Mouse (Mus musculus) right cerebral cortex, postnatal 25 days (tissue): Measurements from ENCODE around the gene Srebf1.

Source experiments
- DNase-seq: peaks from one replicate; pipeline ENCODE4 v3.0.0; 2022

Gene Srebf1

GRCm38 (mm10) chr11:60202710-60203638 lies 19.4 kb downstream of the Srebf1 start:
- DNase-seq, result no peak

DNA sequence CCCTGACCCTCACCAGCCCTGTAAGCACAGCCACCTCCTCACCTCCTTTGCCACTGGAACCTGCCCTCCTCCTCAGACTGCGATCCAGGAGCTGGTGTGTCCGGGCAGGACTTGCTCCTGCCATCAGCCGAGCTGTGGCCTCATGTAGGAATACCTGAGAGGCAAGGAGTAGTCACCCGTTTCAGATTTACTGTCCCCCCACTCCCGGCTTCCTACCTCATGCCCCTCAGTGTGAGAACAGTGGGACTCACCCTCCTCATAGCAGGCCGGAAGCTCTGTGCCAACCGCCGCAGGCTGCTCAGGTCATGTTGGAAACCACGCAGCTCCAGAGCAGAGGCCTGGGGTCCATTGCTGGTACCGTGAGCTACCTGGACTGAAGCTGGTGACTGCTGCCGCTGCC lies 22.0 kb downstream of the Srebf1 start:
- DNase-seq, result no peak

- peak; percentile 88 for DNase-seq
Measured at GRCm38 (mm10) chr11:60199702-60200184, 22.6 kb downstream of the Srebf1 start.

- no peak for DNase-seq
Measured at GRCm38 (mm10) chr11:60198651-60199050, 23.7 kb downstream of the Srebf1 start.

DNA sequence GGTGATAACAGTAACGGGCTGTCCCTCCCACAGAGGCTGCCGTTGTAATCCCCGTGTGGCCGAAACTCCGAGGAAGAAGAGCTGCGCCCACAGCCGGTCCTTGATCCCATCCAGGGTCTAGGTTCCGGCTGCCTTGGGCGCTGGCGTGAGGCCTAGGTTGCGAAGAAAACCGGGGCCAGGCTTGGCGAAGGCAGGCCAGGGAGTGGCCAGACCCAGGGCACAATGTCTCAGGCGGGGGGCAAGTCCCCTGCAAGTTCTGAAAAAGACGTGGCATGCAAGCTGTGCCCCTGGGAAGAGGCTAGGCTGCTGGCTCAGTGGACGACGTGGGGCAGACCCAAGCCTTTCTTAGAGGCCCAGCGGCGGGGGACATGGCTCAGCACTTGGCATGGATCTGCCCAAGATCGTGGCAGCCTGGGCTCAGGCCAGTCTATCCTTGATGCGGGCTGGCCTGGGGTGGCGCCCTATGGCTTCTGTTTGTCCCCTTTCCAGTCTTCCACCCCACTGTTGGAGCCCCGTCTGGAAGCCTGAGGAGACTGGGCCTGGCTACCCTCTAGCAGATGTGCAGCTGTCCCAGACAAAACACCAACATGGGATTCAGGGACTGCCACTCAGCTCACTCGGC lies 24.3 kb downstream of the Srebf1 start:
- DNase-seq, result no peak

DNA sequence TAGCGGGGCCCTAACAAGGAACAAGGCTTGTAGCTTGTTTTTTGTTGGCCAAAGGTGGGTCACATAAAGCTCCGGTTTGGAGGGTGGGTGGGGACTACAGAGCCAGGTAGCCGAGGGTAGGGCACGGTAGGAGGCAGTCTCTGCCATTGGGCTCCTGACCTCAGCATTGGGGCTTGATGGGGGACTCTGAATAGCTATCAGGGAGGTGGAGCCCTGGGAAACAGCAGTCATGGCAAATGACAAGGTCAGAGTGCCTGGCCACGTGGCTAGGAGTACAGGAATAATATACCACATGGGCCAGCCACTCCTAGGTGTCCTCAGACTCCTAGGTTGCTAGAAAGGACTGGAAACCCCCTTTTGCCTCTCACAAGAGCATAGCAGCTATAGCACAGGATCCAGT lies 26.0 kb downstream of the Srebf1 start:
- no peak for DNase-seq

DNA sequence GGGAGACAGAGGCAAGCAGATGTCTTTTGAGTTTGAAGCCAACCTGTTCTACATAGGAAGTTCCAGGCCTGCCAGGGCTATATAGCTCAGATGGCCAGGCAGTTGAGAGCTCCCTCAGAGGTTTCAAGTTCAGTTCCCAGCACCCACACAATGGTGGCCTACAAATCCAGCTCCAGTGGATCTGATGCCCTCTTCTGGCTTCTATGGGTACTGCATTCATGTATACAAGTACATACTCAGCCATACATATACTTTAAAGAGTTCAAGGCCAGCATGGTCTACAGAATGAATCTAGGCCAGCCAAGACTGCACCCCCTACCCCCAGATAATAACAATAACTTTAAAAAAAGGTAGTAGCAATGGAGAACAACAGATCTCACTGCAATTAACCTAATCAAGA lies 27.3 kb downstream of the Srebf1 start:
- DNase-seq, result no peak

- DNase-seq, result no peak
Measured at GRCm38 (mm10) chr11:60193556-60193955, 28.8 kb downstream of the Srebf1 start.

- no peak for DNase-seq
Measured at GRCm38 (mm10) chr11:60192534-60192933, 29.8 kb downstream of the Srebf1 start.

DNA sequence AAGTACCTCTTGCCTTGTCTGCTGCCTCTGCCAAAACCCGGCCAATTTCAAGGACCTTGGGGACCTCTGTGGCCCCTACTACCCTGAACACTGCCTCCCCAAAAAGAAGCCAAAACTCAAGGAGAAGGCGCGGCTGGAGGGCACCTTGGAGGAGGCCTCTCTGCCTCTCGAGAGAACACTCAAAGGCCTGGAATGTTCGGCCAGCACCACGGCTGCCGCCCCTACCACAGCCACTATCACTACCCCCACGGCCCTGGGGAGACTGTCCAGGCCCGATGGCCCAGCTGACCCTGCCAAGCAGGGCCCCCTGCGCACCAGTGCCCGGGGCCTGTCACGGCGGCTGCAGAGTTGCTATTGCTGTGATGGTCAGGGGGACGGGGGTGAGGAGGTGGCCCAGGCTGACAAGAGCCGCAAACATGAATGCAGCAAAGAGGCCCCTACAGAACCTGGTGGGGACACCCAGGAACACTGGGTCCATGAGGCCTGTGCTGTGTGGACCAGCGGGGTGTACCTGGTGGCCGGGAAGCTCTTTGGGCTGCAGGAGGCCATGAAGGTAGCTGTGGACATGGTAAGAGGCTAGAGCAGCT lies 32.2 kb downstream of the Srebf1 start:
- no peak for DNase-seq

- no peak for DNase-seq
Measured at GRCm38 (mm10) chr11:60189501-60190040, 32.8 kb downstream of the Srebf1 start.

DNA sequence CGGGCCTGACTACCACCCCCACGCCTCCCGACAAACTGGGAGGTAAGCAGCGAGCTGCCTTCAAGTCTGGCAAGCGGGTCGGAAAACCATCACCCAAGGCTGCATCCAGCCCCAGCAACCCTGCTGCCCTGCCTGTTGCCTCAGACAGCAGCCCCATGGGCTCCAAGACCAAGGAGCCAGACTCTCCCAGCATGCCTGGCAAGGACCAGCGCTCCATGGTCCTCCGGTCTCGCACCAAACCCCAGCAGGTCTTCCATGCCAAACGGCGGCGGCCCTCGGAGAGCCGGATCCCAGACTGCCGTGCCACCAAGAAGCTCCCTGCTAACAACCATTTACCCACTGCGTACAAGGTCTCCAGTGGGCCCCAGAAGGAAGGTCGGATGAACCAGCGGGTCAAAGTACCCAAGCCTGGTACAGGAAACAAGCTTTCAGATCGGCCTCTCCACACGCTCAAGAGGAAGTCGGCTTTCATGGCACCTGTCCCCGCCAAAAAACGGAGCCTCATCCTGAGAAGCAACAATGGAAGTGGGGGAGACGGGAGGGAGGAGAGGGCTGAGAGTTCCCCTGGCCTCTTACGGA lies 34.0 kb downstream of the Srebf1 start:
- no peak for DNase-seq

- DNase-seq, result no peak
Measured at GRCm38 (mm10) chr11:60187070-60187469, 35.3 kb downstream of the Srebf1 start.

DNA sequence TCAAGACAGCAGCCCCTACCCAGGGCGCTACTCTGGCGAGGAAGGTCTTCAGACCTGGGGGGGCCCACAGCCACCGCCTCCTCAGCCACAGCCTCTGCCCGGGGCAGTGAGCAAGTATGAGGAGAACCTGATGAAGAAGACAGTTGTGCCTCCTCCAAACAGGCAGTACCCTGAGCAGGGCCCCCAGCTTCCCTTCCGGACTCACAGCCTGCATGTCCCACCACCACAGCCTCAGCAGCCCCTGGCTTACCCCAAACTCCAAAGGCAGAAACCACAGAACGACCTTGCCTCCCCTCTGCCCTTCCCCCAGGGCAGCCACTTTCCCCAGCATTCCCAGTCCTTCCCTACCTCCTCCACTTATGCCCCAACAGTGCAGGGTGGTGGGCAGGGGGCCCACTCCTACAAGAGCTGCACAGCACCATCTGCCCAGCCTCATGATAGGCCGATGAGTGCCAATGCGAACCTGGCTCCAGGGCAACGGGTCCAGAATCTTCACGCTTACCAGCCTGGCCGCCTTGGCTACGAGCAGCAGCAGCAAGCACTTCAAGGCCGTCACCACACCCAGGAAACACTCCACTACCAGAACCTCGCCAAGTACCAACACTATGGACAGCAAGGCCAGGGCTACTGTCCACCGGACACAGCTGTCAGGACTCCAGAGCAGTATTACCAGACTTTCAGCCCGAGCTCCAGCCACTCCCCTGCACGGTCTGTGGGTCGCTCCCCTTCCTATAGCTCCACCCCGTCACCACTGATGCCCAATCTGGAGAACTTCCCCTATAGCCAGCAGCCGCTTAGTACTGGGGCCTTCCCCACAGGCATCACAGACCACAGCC lies 36.8 kb downstream of the Srebf1 start:
- DNase-seq, result no peak

- DNase-seq, result peak; percentile 60
Measured at GRCm38 (mm10) chr11:60184346-60185325, 37.7 kb downstream of the Srebf1 start.

GRCm38 (mm10) chr11:60182741-60183140 lies 39.6 kb downstream of the Srebf1 start:
- no peak for DNase-seq

- no peak for DNase-seq
Measured at GRCm38 (mm10) chr11:60182116-60182670, 40.2 kb downstream of the Srebf1 start.

- DNase-seq, result no peak
Measured at GRCm38 (mm10) chr11:60178506-60178905, 43.9 kb downstream of the Srebf1 start.

GRCm38 (mm10) chr11:60178005-60178404 lies 44.4 kb downstream of the Srebf1 start:
- DNase-seq, result no peak

- peak; percentile 64 for DNase-seq
Measured at GRCm38 (mm10) chr11:60176975-60177657, 45.3 kb downstream of the Srebf1 start.
